Mouse (Mus musculus) E14TG2a.4 (cell line): ENCODE results near the gene Srm.

Experiments used
- CTCF ChIP-seq: conservative IDR thresholded peaks from 2 replicates; pipeline ENCODE4 v1.5.1; 2014; ENCODE audit warnings: low read length
- NANOG ChIP-seq: IDR thresholded peaks from 2 replicates; pipeline ENCODE4 v1.6.1; 2014; ENCODE audit warnings: borderline replicate concordance, low read length, mixed read lengths
- POU5F1 ChIP-seq: IDR thresholded peaks from 2 replicates; pipeline ENCODE4 v1.6.1; 2014; ENCODE audit warnings: low read length, borderline replicate concordance

GRCm38 (mm10) chr4:148580765-148581164 is 10.5 kb upstream of the Srm start:
- TF ChIP-seq CTCF (no peak), NANOG (no peak), POU5F1 (no peak)
